Mouse (Mus musculus) MEL (cell line): Measurements from ENCODE around the gene Tgm3. TPM values are rescaled to one million over a fixed set of nuclear protein-coding genes. Genes with fewer than 3 reads are reported as not detected.
A peak's percentile ranks its signal among the peaks of the same experiment; 100 is the strongest.

Experiments
- DNase-seq: peaks from one replicate; pipeline ENCODE4 v3.0.0; 2011; ENCODE audit warnings: low read depth, low spot score
- H3K27ac ChIP-seq: 2 replicates; pipeline ENCODE4 v1.5.1; 2012; ENCODE audit warnings: low read depth, mild to moderate bottlenecking, control low read depth, low read length, moderate library complexity; ENCODE audit not compliant: control insufficient read depth
- H3K27me3 ChIP-seq, 2 experiments: fragments of 150-350 bp in 1 of 2; sonication (generic) in 1 of 2; 2 replicates each; pipeline ENCODE4 v1.6.1; 2012; ENCODE audit warnings: low read length in 2 of 2, mild to moderate bottlenecking in 2 of 2, improper control_type of control experiment in 1 of 2, moderate library complexity in 1 of 2; ENCODE audit not compliant: insufficient read depth in 2 of 2, control insufficient read depth in 1 of 2
- H3K36me3 ChIP-seq, 2 experiments: 2 replicates each; pipeline ENCODE4 v1.6.1; 2012 to 2014; ENCODE audit warnings: low read length in 2 of 2, improper control_type of control experiment in 1 of 2, inconsistent platforms in 1 of 2, mild to moderate bottlenecking in 1 of 2; ENCODE audit not compliant: insufficient read depth in 2 of 2, control insufficient read depth in 1 of 2
- H3K4me1 ChIP-seq, 2 experiments: fragments of 150-350 bp in 1 of 2; sonication (generic) in 1 of 2; 2 replicates each; pipeline ENCODE4 v1.6.1; 2012; ENCODE audit warnings: low read length in 2 of 2, improper control_type of control experiment in 1 of 2, mild to moderate bottlenecking in 1 of 2; ENCODE audit not compliant: insufficient read depth in 2 of 2, control insufficient read depth in 1 of 2
- H3K4me3 ChIP-seq, 2 experiments: fragments of 150-350 bp in 1 of 2; sonication (generic) in 1 of 2; 2 replicates each; pipeline ENCODE4 v1.5.1; 2012; ENCODE audit warnings: low read depth in 2 of 2, low read length in 2 of 2, mild to moderate bottlenecking in 2 of 2, moderate library complexity in 2 of 2, control low read depth in 1 of 2, improper control_type of control experiment in 1 of 2; ENCODE audit not compliant: control insufficient read depth in 1 of 2, insufficient read depth in 1 of 2
- H3K79me2 ChIP-seq: 2 replicates; pipeline ENCODE4 v1.6.1; 2012; ENCODE audit warnings: mild to moderate bottlenecking, low read length, moderate library complexity; ENCODE audit not compliant: control insufficient read depth, poor library complexity, insufficient read depth
- H3K9ac ChIP-seq: 2 replicates; pipeline ENCODE4 v1.6.1; 2012; ENCODE audit warnings: low read depth, mild to moderate bottlenecking, control low read depth, low read length, moderate library complexity; ENCODE audit not compliant: control insufficient read depth, poor library complexity, severe bottlenecking
- H3K9me3 ChIP-seq: fragments of 150-350 bp; sonication (generic); replicated peaks from 2 replicates; pipeline ENCODE4 v1.6.1; 2012; ENCODE audit warnings: mild to moderate bottlenecking, low read length, improper control_type of control experiment, moderate library complexity; ENCODE audit not compliant: insufficient read depth
- CHD1 ChIP-seq: IDR thresholded peaks from 2 replicates; pipeline ENCODE4 v1.6.1; 2012; ENCODE audit warnings: low read depth, mild to moderate bottlenecking, inconsistent platforms, low read length, improper control_type of control experiment
- E2F4 ChIP-seq: IDR thresholded peaks from 2 replicates; pipeline ENCODE4 v1.6.1; 2011; ENCODE audit warnings: low read depth, low read length, improper control_type of control experiment, borderline replicate concordance
- EP300 ChIP-seq, 2 experiments: IDR thresholded peaks; 2 replicates each; pipeline ENCODE4 v1.6.1; 2011; ENCODE audit warnings: improper control_type of control experiment in 2 of 2, low read length in 2 of 2, low read depth in 1 of 2, mild to moderate bottlenecking in 1 of 2
- ETS1 ChIP-seq: IDR thresholded peaks from 2 replicates; pipeline ENCODE4 v1.6.1; 2012; ENCODE audit warnings: low read depth, mild to moderate bottlenecking, inconsistent platforms, low read length, improper control_type of control experiment, moderate library complexity
- JUND ChIP-seq: IDR thresholded peaks from 2 replicates; pipeline ENCODE4 v1.6.1; 2011; ENCODE audit warnings: low read depth, mild to moderate bottlenecking, improper control_type of control experiment, low read length
- MAZ ChIP-seq: IDR thresholded peaks from 2 replicates; pipeline ENCODE4 v1.6.1; 2012; ENCODE audit warnings: low read depth, mild to moderate bottlenecking, inconsistent platforms, low read length, improper control_type of control experiment
- MXI1 ChIP-seq: IDR thresholded peaks from 2 replicates; pipeline ENCODE4 v1.6.1; 2011; ENCODE audit warnings: mild to moderate bottlenecking, low read depth, low read length, improper control_type of control experiment
- MYC ChIP-seq: IDR thresholded peaks from 2 replicates; pipeline ENCODE4 v1.6.1; 2011; ENCODE audit warnings: low read depth, mild to moderate bottlenecking, low read length, improper control_type of control experiment, moderate library complexity
- NELFE ChIP-seq: IDR thresholded peaks from 2 replicates; pipeline ENCODE4 v1.6.1; 2011; ENCODE audit warnings: low read depth, low read length, improper control_type of control experiment
- NRF1 ChIP-seq: IDR thresholded peaks from 2 replicates; pipeline ENCODE4 v1.6.1; 2014; ENCODE audit warnings: low read depth, mild to moderate bottlenecking, inconsistent platforms, low read length, improper control_type of control experiment, moderate library complexity; ENCODE audit not compliant: poor library complexity, insufficient read depth, severe bottlenecking
- RAD21 ChIP-seq: IDR thresholded peaks from 2 replicates; pipeline ENCODE4 v1.6.1; 2011; ENCODE audit warnings: mild to moderate bottlenecking, low read depth, low read length, improper control_type of control experiment
- TBP ChIP-seq: IDR thresholded peaks from 2 replicates; pipeline ENCODE4 v1.8.0; 2011; ENCODE audit warnings: low read depth, low read length, improper control_type of control experiment
- TCF12 ChIP-seq: IDR thresholded peaks from 2 replicates; pipeline ENCODE4 v1.6.1; 2014; ENCODE audit warnings: low read depth, mild to moderate bottlenecking, inconsistent platforms, low read length, improper control_type of control experiment, moderate library complexity
- UBTF ChIP-seq: IDR thresholded peaks from 2 replicates; pipeline ENCODE4 v1.6.1; 2012; ENCODE audit warnings: low read depth, mild to moderate bottlenecking, inconsistent platforms, low read length, improper control_type of control experiment, moderate library complexity, borderline replicate concordance; ENCODE audit not compliant: insufficient read depth
- ZC3H11A ChIP-seq: IDR thresholded peaks from 2 replicates; pipeline ENCODE4 v1.6.1; 2012; ENCODE audit warnings: low read depth, mild to moderate bottlenecking, inconsistent platforms, low read length, improper control_type of control experiment
- ZMIZ1 ChIP-seq: IDR thresholded peaks from 2 replicates; pipeline ENCODE4 v1.6.1; 2012; ENCODE audit warnings: low read depth, mild to moderate bottlenecking, inconsistent platforms, low read length, improper control_type of control experiment, moderate library complexity
- polyA plus RNA-seq, 2 experiments: library from polyadenylated mRNA; stranded (reverse) in 1 of 2; unstranded in 1 of 2; fragments of >175 nt in 1 of 2; fragments of >200 nt in 1 of 2; gene quantifications; 2 replicates each; pipeline versions ENCODE4 v1.2.1 to v1.2.4; 2012; ENCODE audit warnings: low replicate concordance in 2 of 2, low read depth in 1 of 2; ENCODE audit not compliant: insufficient read length in 2 of 2, insufficient read depth in 1 of 2, missing spikeins in 1 of 2
- total RNA-seq: library from RNA; depleted of rRNA; stranded (reverse); fragments of 300-350 nt; gene quantifications from 2 replicates; pipeline ENCODE4 v1.2.3, GENCODE M21; 2012

The Tgm3 gene
- total and polyA plus RNA-seq, 3 experiments = not detected

- H3K79me2 ChIP-seq = no peaks in the 10 kb centered on the region
- no peak overlapping the region for H3K27ac ChIP-seq
- H3K9me3 ChIP-seq = no peaks in the 10 kb centered on the region
- peak; percentile 9 for DNase-seq
- no peak for TF ChIP-seq NRF1
- no peak overlapping the region for H3K4me3 ChIP-seq
- H3K36me3 ChIP-seq = no peaks in the 10 kb centered on the region
- peaks cover 2 to 5% of the 10 kb centered on the region in 2 experiments; a peak in 2 of 4 replicates for H3K27me3 ChIP-seq
- H3K9ac ChIP-seq = no peak overlapping the region
- no peaks in the 10 kb centered on the region for H3K4me1 ChIP-seq
Observed at GRCm38 (mm10) chr2:130018084-130018483, 5.9 kb downstream of the Tgm3 start.

GRCm38 (mm10) chr2:130027890-130028289 lies 15.7 kb downstream of the Tgm3 start:
- H3K9me3 ChIP-seq = no peaks in the 10 kb centered on the region
- no peak overlapping the region for H3K9ac ChIP-seq
- no peak overlapping the region for H3K27ac ChIP-seq
- no peaks in the 10 kb centered on the region for H3K4me1 ChIP-seq
- no peak for TF ChIP-seq TBP
- TF ChIP-seq, all 39 proteins: peak for 0
- Histone ChIP-seq H3K36me3 (no peaks in the 10 kb centered on the region), H3K4me3 (no peak overlapping the region), H3K27me3 (peaks cover 4 to 8% of the 10 kb centered on the region in 2 experiments), H3K79me2 (no peaks in the 10 kb centered on the region)
- no peak for DNase-seq

GRCm38 (mm10) chr2:130029826-130030225 lies 17.7 kb downstream of the Tgm3 start:
- no peak for TF ChIP-seq RAD21
- TF ChIP-seq ZC3H11A = no peak
- no peak for TF ChIP-seq ZMIZ1
- TF ChIP-seq UBTF = no peak
- no peak for TF ChIP-seq MXI1
- no peak for TF ChIP-seq MAZ
- TF ChIP-seq NRF1 = no peak
- TF ChIP-seq EP300 (IDR thresholded peaks at IDR 0.05; ENCODE audit: low read depth in 1 of 2, low read length in 2 of 2) = no peak
- no peak for TF ChIP-seq CHD1
- no peak for TF ChIP-seq JUND
- no peak for TF ChIP-seq MYC
- TF ChIP-seq TCF12 = no peak
- no peak for TF ChIP-seq E2F4
- no peak for TF ChIP-seq ETS1
- no peak for TF ChIP-seq NELFE
- H3K9me3 ChIP-seq = no peaks in the 10 kb centered on the region
- no peak for DNase-seq

More at GRCm38 (mm10) chr2:130029826-130030225, 17.7 kb downstream of the Tgm3 start:
- peaks cover 7 to 10% of the 10 kb centered on the region in 2 experiments for H3K27me3 ChIP-seq
- H3K27ac ChIP-seq = no peak overlapping the region
- no peak overlapping the region for H3K9ac ChIP-seq
- no peaks in the 10 kb centered on the region for H3K79me2 ChIP-seq
- no peaks in the 10 kb centered on the region for H3K36me3 ChIP-seq
- H3K4me3 ChIP-seq = no peak overlapping the region
- no peaks in the 10 kb centered on the region for H3K4me1 ChIP-seq
